Mouse (Mus musculus) hindbrain, postnatal 0 days (tissue): ENCODE data around the gene Lrrc30. TPM values are rescaled to one million over a fixed set of nuclear protein-coding genes. Genes with fewer than 3 reads are reported as not detected.

Experiments
- ATAC-seq: fragments of 200-750 bp; cut with Nextera tagmentation; 2 replicates; pipeline ENCODE4 v1.8.0; 2017; ENCODE audit warnings: mild to moderate bottlenecking, moderate TSS enrichment, moderate library complexity
- DNase-seq: peaks from one replicate; pipeline ENCODE4 v3.0.0-alpha.2; 2015; ENCODE audit warnings: low spot score
- H3K27ac ChIP-seq: fragments of 300-500 bp; sonication (generic); 2 replicates; pipeline ENCODE4 v1.5.1; 2014; ENCODE audit warnings: mild to moderate bottlenecking
- H3K27me3 ChIP-seq: fragments of 300-500 bp; sonication (generic); 2 replicates; pipeline ENCODE4 v1.6.1; 2014; ENCODE audit warnings: low read length, mixed read lengths; ENCODE audit not compliant: insufficient read depth
- H3K36me3 ChIP-seq: fragments of 300-500 bp; sonication (generic); 2 replicates; pipeline ENCODE4 v1.6.1; 2014; ENCODE audit warnings: low read length, mixed read lengths; ENCODE audit not compliant: insufficient read depth
- H3K4me1 ChIP-seq: fragments of 300-500 bp; sonication (generic); 2 replicates; pipeline ENCODE4 v1.6.1; 2014; ENCODE audit warnings: antibody characterized with exemption, low read length, mixed read lengths; ENCODE audit not compliant: insufficient read depth
- H3K4me2 ChIP-seq: fragments of 300-500 bp; sonication (generic); 2 replicates; pipeline ENCODE4 v1.6.1; 2014; ENCODE audit warnings: low read depth, mild to moderate bottlenecking, low read length, moderate library complexity, mixed read lengths
- H3K4me3 ChIP-seq: fragments of 300-500 bp; sonication (generic); 2 replicates; pipeline ENCODE4 v1.5.1; 2014; ENCODE audit warnings: low read length
- H3K9ac ChIP-seq: fragments of 300-500 bp; sonication (generic); replicated peaks from 2 replicates; pipeline ENCODE4 v1.6.1; 2014; ENCODE audit warnings: mild to moderate bottlenecking, low read length, moderate library complexity, mixed read lengths
- H3K9me3 ChIP-seq: fragments of 300-500 bp; sonication (generic); 2 replicates; pipeline ENCODE4 v1.6.1; 2016; ENCODE audit warnings: low read length, mixed read lengths
- CTCF ChIP-seq: IDR thresholded peaks from 2 replicates; pipeline ENCODE4 v1.5.1; 2016; ENCODE audit warnings: antibody characterized with exemption, control low read depth, low read depth
- WGBS: fragments of 180-500 bp; shearing (Covaris S2); extraction: QIAGEN DNeasy Blood & Tissue Kit; methylation state at CpG from one replicate; pipeline ENCODE4 v1.1.7; 2014; 5-methylcytosine and 5-hydroxymethylcytosine counted together
- polyA plus RNA-seq: library from polyadenylated mRNA; unstranded; fragments of >200 nt; fragmentation: Nextera tagmentation; extraction: Ambion mirVana; gene quantifications from 2 replicates; pipeline ENCODE4 v1.2.1, GENCODE M21; 2015
- total RNA-seq: library from RNA; depleted of rRNA; stranded (reverse); fragments of >200 nt; gene quantifications from 2 replicates; pipeline ENCODE4 v1.2.3, GENCODE M21; 2014; rRNA removed

Gene Lrrc30
- total and polyA plus RNA-seq, 2 experiments from 2014 or later, result not detected

DNA sequence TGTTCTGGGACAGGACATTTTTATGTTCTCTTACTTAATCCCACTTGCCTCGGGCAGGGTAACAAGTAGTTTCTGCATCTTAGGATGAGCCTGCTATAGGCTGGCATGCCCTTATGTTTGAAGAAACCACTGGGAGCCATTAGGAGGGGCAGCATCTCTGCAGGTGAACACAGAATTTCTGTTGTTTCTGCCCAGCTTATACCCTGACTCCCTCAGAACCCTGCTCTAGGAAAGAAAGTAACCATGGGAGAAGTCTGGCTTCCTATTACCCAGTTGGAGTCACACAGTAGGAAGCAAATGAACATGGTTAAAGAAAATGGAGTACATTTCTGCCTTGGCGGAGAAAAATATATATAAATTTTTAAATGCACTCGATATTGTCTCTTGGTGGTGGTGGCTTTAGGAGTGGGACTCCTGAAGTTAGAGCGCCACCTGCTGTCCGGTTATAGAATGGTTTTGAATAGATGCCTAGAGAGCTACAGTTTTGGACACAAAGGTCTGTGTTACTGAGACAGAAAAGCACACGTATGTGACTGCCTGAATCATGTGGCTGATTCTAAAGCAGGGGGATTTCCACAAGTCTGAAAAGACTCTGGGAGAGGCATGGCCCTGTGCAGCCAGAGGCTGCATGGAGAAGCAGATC, 47.5 kb downstream of the Lrrc30 start:
- H3K27me3 ChIP-seq, result no peaks in the 10 kb centered on the region
- no peaks in the 10 kb centered on the region for H3K9me3 ChIP-seq
- no peak overlapping the region for H3K9ac ChIP-seq
- no peaks in the 10 kb centered on the region for H3K36me3 ChIP-seq
- DNase-seq, result peak; percentile 94
- H3K4me2 ChIP-seq, result no peak overlapping the region
- peak; percentile 81 for ATAC-seq
- peak; percentile 84 for TF ChIP-seq CTCF
- H3K4me1 ChIP-seq, result no peaks in the 10 kb centered on the region
- 16% methylated on average over 6 of the region's 6 CpGs for WGBS
- H3K4me3 ChIP-seq, result no peak overlapping the region
- no peak overlapping the region for H3K27ac ChIP-seq

DNA sequence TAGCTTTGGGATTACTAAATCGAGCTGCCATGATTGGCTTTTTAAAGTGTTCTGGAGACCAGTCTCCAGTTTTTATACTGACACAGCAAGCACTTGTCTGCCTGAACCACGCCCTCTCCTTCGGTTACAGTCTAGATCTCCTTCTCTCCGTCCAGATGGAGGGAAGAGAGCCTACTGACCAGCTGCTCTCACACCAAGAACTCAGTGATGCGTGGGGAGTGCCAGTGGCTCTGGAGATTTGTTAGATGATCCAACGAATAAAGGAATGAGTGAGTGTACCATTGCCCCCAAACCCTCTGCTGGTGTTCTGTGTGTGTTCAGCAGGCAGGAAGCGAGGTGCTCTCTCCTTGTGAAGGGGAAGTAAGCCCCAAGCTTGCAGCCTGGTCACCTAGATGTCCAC, 48.0 kb downstream of the Lrrc30 start:
- Histone ChIP-seq H3K9ac (no peak overlapping the region), H3K4me2 (no peak overlapping the region), H3K9me3 (no peaks in the 10 kb centered on the region), H3K36me3 (no peaks in the 10 kb centered on the region), H3K4me1 (no peaks in the 10 kb centered on the region), H3K4me3 (no peak overlapping the region), H3K27me3 (no peaks in the 10 kb centered on the region), H3K27ac (no peak overlapping the region)
- 53% methylated on average over 7 of the region's 7 CpGs for WGBS
- DNase-seq (peak; percentile 28), ATAC-seq (no peak)
- no peak for TF ChIP-seq CTCF

DNA sequence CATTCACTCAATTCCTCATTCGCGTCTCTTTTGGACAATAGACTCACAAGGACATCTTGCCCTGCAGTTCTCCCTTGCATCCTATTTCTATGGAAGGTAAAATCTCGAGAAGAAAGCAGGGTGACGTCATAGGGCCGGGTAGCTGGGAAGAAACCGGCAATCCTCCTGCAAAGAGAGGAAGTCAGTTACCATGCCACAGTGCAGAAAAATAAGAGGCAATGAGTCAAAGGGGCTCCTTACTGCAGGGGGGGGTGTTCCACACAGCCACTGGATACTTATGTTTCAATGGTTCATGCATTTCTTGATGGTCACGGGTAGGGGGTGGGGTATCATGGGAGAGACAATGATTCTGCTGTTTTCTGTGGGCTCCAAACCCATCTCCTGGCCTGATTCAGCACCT, 49.1 kb downstream of the Lrrc30 start:
- 62% methylated on average over 7 of the region's 7 CpGs for WGBS
- no peaks in the 10 kb centered on the region for H3K9me3 ChIP-seq
- ATAC-seq, result no peak

DNA sequence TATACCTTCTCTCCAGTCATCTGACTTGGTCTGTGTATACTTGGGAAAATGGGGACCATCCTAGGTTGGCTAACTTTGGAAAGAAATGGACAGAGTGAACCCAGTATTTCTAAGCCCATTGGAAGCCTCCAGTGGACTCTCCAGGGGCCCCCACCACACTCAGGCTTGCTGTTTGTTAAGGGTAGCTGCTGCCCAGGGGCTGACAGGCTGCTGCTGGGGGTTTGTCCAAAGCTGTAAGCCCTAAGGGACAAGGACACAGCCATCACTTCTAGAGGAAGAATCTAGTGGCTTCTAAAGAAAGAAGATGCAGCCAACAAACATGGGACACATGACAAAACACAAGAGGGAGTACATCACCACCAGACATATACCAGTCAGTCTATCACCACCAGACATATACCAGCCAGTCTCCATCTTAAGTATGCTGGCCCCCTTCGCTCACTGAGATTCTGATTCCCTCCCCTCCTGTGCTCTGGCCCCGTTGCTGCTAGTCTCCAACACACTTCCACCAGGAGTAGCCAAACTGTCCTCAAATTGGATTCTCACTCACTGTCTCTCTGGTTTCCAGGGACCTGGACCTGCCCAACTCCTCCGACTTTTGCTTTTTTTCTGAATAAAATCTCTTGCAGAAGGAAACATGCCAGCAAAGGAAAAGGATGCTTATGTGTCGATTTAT, 49.7 kb downstream of the Lrrc30 start:
- H3K27ac ChIP-seq, result no peak overlapping the region
- H3K9me3 ChIP-seq, result no peaks in the 10 kb centered on the region
- DNase-seq (no peak), ATAC-seq (no peak)
- no peak overlapping the region for H3K4me2 ChIP-seq
- no peaks in the 10 kb centered on the region for H3K36me3 ChIP-seq
- no peaks in the 10 kb centered on the region for H3K27me3 ChIP-seq
- TF ChIP-seq CTCF, result no peak
- 88% methylated on average over 4 of the region's 4 CpGs for WGBS
- no peaks in the 10 kb centered on the region for H3K4me1 ChIP-seq
- no peak overlapping the region for H3K9ac ChIP-seq
- H3K4me3 ChIP-seq, result no peak overlapping the region

More for the DNA sequence above, 49.1 kb downstream of the Lrrc30 start:
- no peak for TF ChIP-seq CTCF
- Histone ChIP-seq H3K4me2 (no peak overlapping the region), H3K36me3 (no peaks in the 10 kb centered on the region), H3K4me3 (no peak overlapping the region), H3K4me1 (no peaks in the 10 kb centered on the region), H3K27me3 (no peaks in the 10 kb centered on the region), H3K27ac (no peak overlapping the region), H3K9ac (no peak overlapping the region)
- DNase-seq, result no peak

DNA sequence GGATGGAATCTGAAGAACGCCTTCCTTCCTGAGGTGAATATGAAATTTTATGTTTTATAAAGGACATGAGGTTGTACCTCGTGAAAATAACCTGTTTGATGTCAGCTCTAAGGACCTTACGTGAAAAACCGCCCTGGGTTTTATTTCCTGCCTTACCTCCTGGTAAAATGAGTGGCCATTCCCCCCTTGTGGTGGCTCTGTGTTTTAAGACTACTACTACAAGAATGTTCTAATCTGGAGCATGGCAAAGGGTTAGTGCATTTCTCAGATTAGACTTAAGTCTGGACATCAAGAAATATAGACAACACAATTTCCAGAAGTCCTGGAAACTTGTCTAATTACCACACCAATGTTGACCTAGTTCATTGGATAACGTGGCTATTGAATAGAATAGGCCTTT, 50.7 kb downstream of the Lrrc30 start:
- DNase-seq (no peak), ATAC-seq (no peak)
- Histone ChIP-seq H3K4me1 (no peaks in the 10 kb centered on the region), H3K9me3 (no peaks in the 10 kb centered on the region), H3K4me3 (no peak overlapping the region), H3K27ac (no peak overlapping the region), H3K36me3 (no peaks in the 10 kb centered on the region), H3K4me2 (no peak overlapping the region), H3K27me3 (no peaks in the 10 kb centered on the region), H3K9ac (no peak overlapping the region)
- 81% methylated on average over 5 of the region's 5 CpGs for WGBS
- peak; percentile 38 for TF ChIP-seq CTCF

Other genes with a start within 250 kb of the Lrrc30 start
- 18.4 and 31.2 TPM in 2 replicates for gene Lama1, start 64.5 kb upstream of the Lrrc30 start, total RNA-seq
- 2.8 and 3.4 TPM in 2 replicates for gene Lama1, start 64.5 kb upstream of the Lrrc30 start, polyA plus RNA-seq